Mouse (Mus musculus) embryonic facial prominence, embryonic 14.5 days (tissue): ENCODE measurements around the gene Coa7. TPM values are rescaled to one million over a fixed set of nuclear protein-coding genes. Genes with fewer than 3 reads are reported as not detected.

Source experiments
- ATAC-seq: fragments of 200-750 bp; cut with Nextera tagmentation; 2 replicates; pipeline ENCODE4 v1.8.0; 2017; ENCODE audit warnings: low read depth, moderate number of reproducible peaks, moderate TSS enrichment
- DNase-seq: peaks from one replicate; pipeline ENCODE4 v3.0.0-alpha.2; 2015; ENCODE audit warnings: low spot score
- H3K27ac ChIP-seq: fragments of 300-500 bp; sonication (generic); replicated peaks from 2 replicates; pipeline ENCODE4 v1.5.1; 2014; ENCODE audit warnings: low read depth, mild to moderate bottlenecking, low read length, moderate library complexity
- H3K27me3 ChIP-seq: fragments of 300-500 bp; sonication (generic); replicated peaks from 2 replicates; pipeline ENCODE4 v1.6.1; 2014; ENCODE audit warnings: low read length; ENCODE audit not compliant: control insufficient read depth, insufficient read depth
- H3K36me3 ChIP-seq: fragments of 300-500 bp; sonication (generic); 2 replicates; pipeline ENCODE4 v1.6.1; 2014; ENCODE audit warnings: low read length, mixed read lengths; ENCODE audit not compliant: control insufficient read depth, insufficient read depth
- H3K4me1 ChIP-seq: fragments of 300-500 bp; sonication (generic); 2 replicates; pipeline ENCODE4 v1.6.1; 2014; ENCODE audit warnings: antibody characterized with exemption, low read length; ENCODE audit not compliant: control insufficient read depth, insufficient read depth
- H3K4me2 ChIP-seq: fragments of 300-500 bp; sonication (generic); 2 replicates; pipeline ENCODE4 v1.6.1; 2014; ENCODE audit warnings: low read depth, mild to moderate bottlenecking, low read length, moderate library complexity, mixed read lengths
- H3K4me3 ChIP-seq: fragments of 300-500 bp; sonication (generic); 2 replicates; pipeline ENCODE4 v1.5.1; 2014; ENCODE audit warnings: low read depth, mild to moderate bottlenecking, low read length
- H3K9ac ChIP-seq: fragments of 300-500 bp; sonication (generic); 2 replicates; pipeline ENCODE4 v1.6.1; 2014; ENCODE audit warnings: low read depth, mild to moderate bottlenecking, low read length, moderate library complexity, mixed read lengths
- H3K9me3 ChIP-seq: fragments of 300-500 bp; sonication (generic); 2 replicates; pipeline ENCODE4 v1.6.1; 2016; ENCODE audit warnings: low read length; ENCODE audit not compliant: control insufficient read depth
- WGBS: fragments of 180-500 bp; shearing (Covaris S2); extraction: QIAGEN DNeasy Blood & Tissue Kit; methylation state at CpG from one replicate; pipeline ENCODE4 v1.1.7; 2014; 5-methylcytosine and 5-hydroxymethylcytosine counted together
- polyA plus RNA-seq: library from polyadenylated mRNA; unstranded; fragments of >200 nt; fragmentation: Nextera tagmentation; extraction: Ambion mirVana; gene quantifications from 2 replicates; pipeline ENCODE4 v1.2.1, GENCODE M21; 2014

Gene Coa7
- polyA plus RNA-seq, 1 experiment from 2014 or later = 40.2 TPM

- WGBS = 65% methylated on average over 7 of the region's 8 CpGs
Measured at GRCm38 (mm10) chr4:108318649-108319615, 9.0 kb upstream of the Coa7 start.

GRCm38 (mm10) chr4:108319747-108320146 lies 8.2 kb upstream of the Coa7 start:
- ATAC-seq (no peak), DNase-seq (no peak)
- no peak overlapping the region for H3K4me3 ChIP-seq
- H3K9me3 ChIP-seq = 0 out of 2 replicates have a peak, but pooled peaks cover 3% of the 10 kb centered on the region
- H3K4me1 ChIP-seq = no peaks in the 10 kb centered on the region
- H3K4me2 ChIP-seq = no peak overlapping the region
- no peak overlapping the region for H3K27ac ChIP-seq
- no peak overlapping the region for H3K9ac ChIP-seq
- H3K36me3 ChIP-seq = no peaks in the 10 kb centered on the region
- H3K27me3 ChIP-seq = no peaks in the 10 kb centered on the region
- WGBS = 65% methylated on average over 6 of the region's 6 CpGs

More at GRCm38 (mm10) chr4:108318649-108319615, 9.0 kb upstream of the Coa7 start:
- no peak overlapping the region for H3K9ac ChIP-seq
- H3K4me1 ChIP-seq = no peaks in the 10 kb centered on the region
- no peak for DNase-seq
- H3K4me3 ChIP-seq = no peak overlapping the region
- no peaks in the 10 kb centered on the region for H3K27me3 ChIP-seq
- no peak overlapping the region for H3K27ac ChIP-seq
- no peak for ATAC-seq
- H3K9me3 ChIP-seq = 0 out of 2 replicates have a peak, but pooled peaks cover 3% of the 10 kb centered on the region
- no peaks in the 10 kb centered on the region for H3K36me3 ChIP-seq
- no peak overlapping the region for H3K4me2 ChIP-seq

- H3K4me2 ChIP-seq = no peak overlapping the region
- H3K9ac ChIP-seq = no peak overlapping the region
- H3K9me3 ChIP-seq = 0 out of 2 replicates have a peak, but pooled peaks cover 3% of the 10 kb centered on the region
- H3K4me1 ChIP-seq = no peaks in the 10 kb centered on the region
- DNase-seq (no peak), ATAC-seq (no peak)
- 73% methylated on average over 7 of the region's 7 CpGs for WGBS
- no peaks in the 10 kb centered on the region for H3K36me3 ChIP-seq
- H3K27me3 ChIP-seq = no peaks in the 10 kb centered on the region
- H3K4me3 ChIP-seq = no peak overlapping the region
- no peak overlapping the region for H3K27ac ChIP-seq
Measured at GRCm38 (mm10) chr4:108320627-108321380, 7.1 kb upstream of the Coa7 start.

- H3K27me3 ChIP-seq = no peaks in the 10 kb centered on the region
- no peaks in the 10 kb centered on the region for H3K36me3 ChIP-seq
- DNase-seq (no peak), ATAC-seq (no peak)
- no peak overlapping the region for H3K27ac ChIP-seq
- 64% methylated on average over 5 of the region's 5 CpGs for WGBS
- no peaks in the 10 kb centered on the region for H3K4me1 ChIP-seq
- no peak overlapping the region for H3K4me2 ChIP-seq
- H3K9ac ChIP-seq = no peak overlapping the region
- H3K4me3 ChIP-seq = no peak overlapping the region
- H3K9me3 ChIP-seq = 0 out of 2 replicates have a peak, but pooled peaks cover 3% of the 10 kb centered on the region
Measured at GRCm38 (mm10) chr4:108323588-108323987, 4.4 kb upstream of the Coa7 start.

GRCm38 (mm10) chr4:108327071-108327579 lies 815 bp upstream of the Coa7 start:
- H3K9me3 ChIP-seq = no peaks in the 10 kb centered on the region
- peak overlapping the region; percentile 94 for H3K27ac ChIP-seq
- 44% methylated on average over 6 of the region's 6 CpGs for WGBS
- H3K4me3 ChIP-seq = peak overlapping the region; percentile 67
- H3K9ac ChIP-seq = peak overlapping the region; percentile 70
- H3K27me3 ChIP-seq = no peaks in the 10 kb centered on the region
- DNase-seq (peak; percentile 74), ATAC-seq (peak; percentile 24; the same call in 1 of the 2 replicates)
- no peaks in the 10 kb centered on the region for H3K4me1 ChIP-seq
- peaks cover 2% of the 10 kb centered on the region; the same call in 1 of the 2 replicates for H3K36me3 ChIP-seq
- peak overlapping the region; percentile 60 for H3K4me2 ChIP-seq

- WGBS = 96% methylated on average over 6 of the region's 6 CpGs
- H3K4me2 ChIP-seq = no peak overlapping the region
- H3K27ac ChIP-seq = no peak overlapping the region
- no peaks in the 10 kb centered on the region for H3K27me3 ChIP-seq
- H3K4me3 ChIP-seq = no peak overlapping the region
- H3K9ac ChIP-seq = no peak overlapping the region
- no peaks in the 10 kb centered on the region for H3K9me3 ChIP-seq
- H3K4me1 ChIP-seq = no peaks in the 10 kb centered on the region
- no peak for ATAC-seq
- DNase-seq = no peak
- peaks cover 26% of the 10 kb centered on the region for H3K36me3 ChIP-seq
Measured at GRCm38 (mm10) chr4:108329840-108330239, 1.9 kb downstream of the Coa7 start.

GRCm38 (mm10) chr4:108332041-108332440 lies 4.1 kb downstream of the Coa7 start:
- Histone ChIP-seq H3K4me2 (no peak overlapping the region), H3K9me3 (no peaks in the 10 kb centered on the region), H3K36me3 (peaks cover 47% of the 10 kb centered on the region), H3K4me3 (no peak overlapping the region), H3K4me1 (no peaks in the 10 kb centered on the region), H3K27ac (no peak overlapping the region), H3K27me3 (no peaks in the 10 kb centered on the region), H3K9ac (no peak overlapping the region)
- WGBS = 82% methylated on average over 9 of the region's 9 CpGs
- ATAC-seq = no peak
- DNase-seq = no peak

GRCm38 (mm10) chr4:108335413-108335812 lies 7.5 kb downstream of the Coa7 start:
- no peaks in the 10 kb centered on the region for H3K9me3 ChIP-seq
- H3K9ac ChIP-seq = no peak overlapping the region
- H3K36me3 ChIP-seq = peaks cover 62% of the 10 kb centered on the region
- no peak overlapping the region for H3K27ac ChIP-seq
- H3K4me1 ChIP-seq = no peaks in the 10 kb centered on the region
- H3K27me3 ChIP-seq = no peaks in the 10 kb centered on the region
- H3K4me3 ChIP-seq = no peak overlapping the region
- no peak overlapping the region for H3K4me2 ChIP-seq
- WGBS = 85% methylated on average over 6 of the region's 6 CpGs
- DNase-seq (no peak), ATAC-seq (no peak)
